Mouse (Mus musculus) liver, embryonic 11.5 days (tissue): ENCODE measurements around the gene Zfp668. TPM values are rescaled to one million over a fixed set of nuclear protein-coding genes. Genes with fewer than 3 reads are reported as not detected.

Experiments used
- ATAC-seq: fragments of 200-750 bp; cut with Nextera tagmentation; replicated peaks from 2 replicates; pipeline ENCODE4 v1.8.0; 2017; ENCODE audit warnings: moderate number of reproducible peaks, mild to moderate bottlenecking, moderate TSS enrichment, moderate library complexity; ENCODE audit not compliant: low FRiP score
- DNase-seq: peaks from one replicate; pipeline ENCODE4 v3.0.0-alpha.2; 2017; ENCODE audit warnings: low spot score
- H3K27ac ChIP-seq: fragments of 300-500 bp; sonication (generic); 2 replicates; pipeline ENCODE4 v1.5.1; 2014; ENCODE audit warnings: mild to moderate bottlenecking, low read depth, low read length, control low read depth
- H3K27me3 ChIP-seq: fragments of 300-500 bp; sonication (generic); replicated peaks from 2 replicates; pipeline ENCODE4 v1.6.1; 2014; ENCODE audit warnings: low read length, mixed read lengths; ENCODE audit not compliant: control insufficient read depth, insufficient read depth
- H3K36me3 ChIP-seq: fragments of 300-500 bp; sonication (generic); 2 replicates; pipeline ENCODE4 v1.6.1; 2014; ENCODE audit warnings: mild to moderate bottlenecking, low read length, moderate library complexity, mixed read lengths; ENCODE audit not compliant: control insufficient read depth, insufficient read depth
- H3K4me1 ChIP-seq: fragments of 300-500 bp; sonication (generic); replicated peaks from 2 replicates; pipeline ENCODE4 v1.6.1; 2014; ENCODE audit warnings: low read length, mixed read lengths; ENCODE audit not compliant: control insufficient read depth, insufficient read depth
- H3K4me2 ChIP-seq: fragments of 300-500 bp; sonication (generic); 2 replicates; pipeline ENCODE4 v1.6.1; 2014; ENCODE audit warnings: mild to moderate bottlenecking, control low read depth, moderate library complexity
- H3K4me3 ChIP-seq: fragments of 300-500 bp; sonication (generic); 2 replicates; pipeline ENCODE4 v1.5.1; 2014; ENCODE audit warnings: low read depth, low read length, control low read depth
- H3K9ac ChIP-seq: fragments of 300-500 bp; sonication (generic); 2 replicates; pipeline ENCODE4 v1.6.1; 2014; ENCODE audit warnings: low read depth, low read length, control low read depth
- H3K9me3 ChIP-seq: fragments of 300-500 bp; sonication (generic); 2 replicates; pipeline ENCODE4 v1.6.1; 2016; ENCODE audit warnings: low read length, inconsistent platforms, mixed read lengths; ENCODE audit not compliant: control insufficient read depth
- whole genome bisulfite sequencing: fragments of 180-500 bp; shearing (Covaris S2); extraction: QIAGEN DNeasy Blood & Tissue Kit; methylation state at CpG from one replicate; pipeline ENCODE4 v1.1.7; 2014; 5-methylcytosine and 5-hydroxymethylcytosine counted together
- polyA plus RNA-seq: library from polyadenylated mRNA; unstranded; fragments of >200 nt; fragmentation: Nextera tagmentation; extraction: Ambion mirVana; gene quantifications from 2 replicates; pipeline ENCODE4 v1.2.1, GENCODE M21; 2014

Gene Zfp668
- polyA plus RNA-seq, 1 experiment from 2014 or later, result 15.9 TPM

DNA sequence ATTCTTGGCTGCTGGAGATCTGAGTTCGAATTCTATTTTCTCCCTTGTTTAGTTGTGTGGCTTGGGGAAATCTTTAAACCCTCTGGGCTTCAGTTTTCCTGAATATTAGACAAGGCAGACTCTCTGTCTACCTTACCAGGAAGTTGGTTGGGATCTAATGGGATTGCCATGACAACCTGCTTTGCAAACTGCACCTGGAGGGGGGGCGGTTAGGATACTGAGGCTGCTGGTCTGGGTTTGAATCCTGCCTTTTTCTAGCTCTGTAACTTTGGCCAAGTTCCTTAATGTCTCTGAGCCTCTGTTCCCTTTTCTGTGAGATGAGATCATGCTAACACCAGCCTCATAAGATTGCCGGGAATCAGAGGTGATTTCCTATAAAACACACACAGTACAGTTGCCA lies 54.1 kb downstream of the Zfp668 start:
- no peak for ATAC-seq
- no peak overlapping the region for H3K27ac ChIP-seq
- WGBS, result 80% methylated on average over 3 of the region's 3 CpGs

GRCm38 (mm10) chr7:127820836-127821509 lies 55.7 kb downstream of the Zfp668 start:
- H3K27ac ChIP-seq, result peak overlapping the region; percentile 45; the same call in 1 of the 2 replicates

More for the DNA sequence above, 54.1 kb downstream of the Zfp668 start:
- H3K9ac ChIP-seq, result no peak overlapping the region
- no peak for DNase-seq
- 0 out of 2 replicates have a peak, but pooled peaks cover 6% of the 10 kb centered on the region for H3K4me1 ChIP-seq
- no peaks in the 10 kb centered on the region for H3K36me3 ChIP-seq
- no peak overlapping the region for H3K4me3 ChIP-seq
- no peaks in the 10 kb centered on the region for H3K27me3 ChIP-seq
- H3K9me3 ChIP-seq, result no peaks in the 10 kb centered on the region
- no peak overlapping the region for H3K4me2 ChIP-seq

DNA sequence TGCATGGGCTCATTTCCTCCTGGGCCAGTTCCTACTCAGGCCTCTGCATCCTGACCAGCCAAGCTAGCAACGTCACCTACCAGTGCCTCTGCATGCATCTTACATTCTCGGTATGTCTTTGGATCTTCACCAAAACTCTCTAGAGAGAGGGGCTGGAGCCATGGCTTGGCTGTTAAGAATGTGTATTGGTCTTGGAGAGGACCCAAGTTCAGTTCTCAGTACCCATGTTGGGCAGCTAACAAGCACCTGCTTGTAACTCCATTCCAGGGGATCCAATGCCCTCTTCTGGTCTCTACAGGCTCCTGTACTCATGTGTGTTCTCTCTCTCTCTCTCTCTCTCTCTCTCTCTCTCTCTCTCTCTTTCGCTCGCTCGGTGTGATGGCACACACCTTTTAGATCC lies 58.9 kb downstream of the Zfp668 start:
- Histone ChIP-seq H3K4me2 (no peak overlapping the region), H3K4me3 (no peak overlapping the region), H3K27ac (no peak overlapping the region), H3K36me3 (no peaks in the 10 kb centered on the region), H3K9me3 (no peaks in the 10 kb centered on the region), H3K4me1 (peaks cover 29% of the 10 kb centered on the region), H3K9ac (no peak overlapping the region), H3K27me3 (no peaks in the 10 kb centered on the region)
- WGBS, result 86% methylated on average over 5 of the region's 5 CpGs
- no peak for DNase-seq
- ATAC-seq, result no peak

More at GRCm38 (mm10) chr7:127820836-127821509, 55.7 kb downstream of the Zfp668 start:
- Histone ChIP-seq H3K27me3 (no peaks in the 10 kb centered on the region), H3K4me3 (no peak overlapping the region), H3K4me2 (no peak overlapping the region), H3K9ac (no peak overlapping the region), H3K4me1 (peaks cover 11% of the 10 kb centered on the region), H3K9me3 (no peaks in the 10 kb centered on the region), H3K36me3 (no peaks in the 10 kb centered on the region)
- DNase-seq, result no peak
- ATAC-seq, result no peak
- WGBS, result 53% methylated on average over 13 of the region's 13 CpGs

- WGBS, result 73% methylated on average over 7 of the region's 7 CpGs
- H3K27me3 ChIP-seq, result no peaks in the 10 kb centered on the region
These were observed 59.6 kb downstream of the Zfp668 start for GRCm38 (mm10) chr7:127817053-127817452.

GRCm38 (mm10) chr7:127815954-127816821 lies 60.4 kb downstream of the Zfp668 start:
- DNase-seq, result no peak
- Histone ChIP-seq H3K4me3 (no peak overlapping the region), H3K36me3 (no peaks in the 10 kb centered on the region), H3K9ac (peak overlapping the region; percentile 17), H3K27me3 (no peaks in the 10 kb centered on the region), H3K4me1 (peaks cover 27% of the 10 kb centered on the region), H3K9me3 (no peaks in the 10 kb centered on the region), H3K27ac (no peak overlapping the region), H3K4me2 (no peak overlapping the region)
- 60% methylated on average over 15 of the region's 15 CpGs for WGBS
- peak; percentile 58 for ATAC-seq

More at GRCm38 (mm10) chr7:127817053-127817452, 59.6 kb downstream of the Zfp668 start:
- Histone ChIP-seq H3K9ac (no peak overlapping the region), H3K9me3 (no peaks in the 10 kb centered on the region), H3K27ac (no peak overlapping the region), H3K4me3 (no peak overlapping the region), H3K4me1 (peaks cover 29% of the 10 kb centered on the region), H3K4me2 (no peak overlapping the region), H3K36me3 (no peaks in the 10 kb centered on the region)
- DNase-seq (no peak), ATAC-seq (no peak)

DNA sequence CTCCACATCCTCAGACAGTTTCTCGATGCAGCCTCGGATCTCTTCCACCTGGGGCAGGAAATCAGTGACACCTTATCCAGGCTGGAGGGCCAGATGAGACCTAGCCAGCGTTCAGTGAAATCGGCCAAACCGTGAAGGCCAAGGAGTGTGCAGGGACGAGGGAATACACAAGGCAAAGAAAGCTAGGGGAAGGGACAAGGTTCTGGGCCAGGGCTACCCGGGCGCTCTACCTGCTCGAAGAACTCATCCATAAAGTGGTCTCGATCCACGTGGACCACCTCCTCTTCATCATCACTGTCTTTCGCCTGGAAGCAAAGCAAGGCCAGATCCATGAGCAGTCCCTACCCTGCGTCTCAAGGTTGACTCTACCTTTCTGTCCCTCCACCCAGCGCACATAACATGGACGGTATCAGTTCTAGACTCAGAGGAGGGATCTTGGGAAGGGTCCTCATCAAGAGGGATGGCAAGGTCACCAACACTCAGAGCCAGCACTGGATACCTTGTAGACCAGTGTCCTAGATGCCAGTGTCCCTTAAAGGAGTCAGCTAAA lies 61.4 kb downstream of the Zfp668 start:
- ATAC-seq, result no peak

DNA sequence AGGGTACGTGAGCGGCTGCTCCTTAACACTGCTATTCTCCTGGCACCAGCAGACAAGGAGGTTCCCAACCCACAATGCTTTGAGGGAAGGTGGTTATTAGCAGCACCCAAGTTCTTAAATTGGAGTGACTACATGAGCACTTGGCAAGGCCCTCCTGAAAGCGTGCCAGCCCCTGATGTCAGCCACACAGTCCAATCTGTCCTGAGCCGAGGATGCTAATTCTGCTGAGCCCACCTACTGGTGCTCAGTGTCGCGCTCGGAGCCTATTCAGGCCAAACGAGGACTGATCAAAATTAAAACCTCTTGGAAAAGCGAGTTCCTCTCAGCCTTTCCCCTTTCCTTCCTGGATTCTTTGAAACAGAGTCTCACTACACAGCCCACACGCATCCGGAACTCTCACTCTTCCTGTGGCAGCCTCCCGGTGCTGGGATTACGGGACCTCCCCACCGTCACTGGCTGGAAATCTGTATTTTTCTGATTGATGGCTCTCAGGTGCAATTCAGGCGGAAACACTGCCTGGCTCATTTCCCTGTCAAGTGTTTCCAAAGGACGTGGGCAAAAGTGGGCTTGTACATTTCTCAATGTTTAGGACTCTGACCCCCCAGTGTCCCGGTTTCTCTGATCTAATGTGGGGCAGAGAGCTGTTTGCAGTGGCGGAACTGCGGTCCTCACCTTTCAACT lies 62.2 kb downstream of the Zfp668 start:
- ATAC-seq (no peak), DNase-seq (no peak)
- H3K27me3 ChIP-seq, result no peaks in the 10 kb centered on the region
- no peaks in the 10 kb centered on the region for H3K36me3 ChIP-seq
- no peak overlapping the region for H3K9ac ChIP-seq
- H3K4me1 ChIP-seq, result peaks cover 26% of the 10 kb centered on the region
- no peaks in the 10 kb centered on the region for H3K9me3 ChIP-seq
- no peak overlapping the region for H3K4me3 ChIP-seq
- H3K4me2 ChIP-seq, result no peak overlapping the region
- H3K27ac ChIP-seq, result peak overlapping the region; percentile 68
- 74% methylated on average over 19 of the region's 19 CpGs for WGBS

More for the DNA sequence above, 61.4 kb downstream of the Zfp668 start:
- Histone ChIP-seq H3K9ac (no peak overlapping the region), H3K27me3 (no peaks in the 10 kb centered on the region), H3K4me2 (no peak overlapping the region), H3K9me3 (no peaks in the 10 kb centered on the region), H3K36me3 (no peaks in the 10 kb centered on the region), H3K27ac (peak overlapping the region; percentile 68), H3K4me3 (no peak overlapping the region), H3K4me1 (peaks cover 26% of the 10 kb centered on the region)
- DNase-seq, result no peak
- 82% methylated on average over 15 of the region's 15 CpGs for WGBS

DNA sequence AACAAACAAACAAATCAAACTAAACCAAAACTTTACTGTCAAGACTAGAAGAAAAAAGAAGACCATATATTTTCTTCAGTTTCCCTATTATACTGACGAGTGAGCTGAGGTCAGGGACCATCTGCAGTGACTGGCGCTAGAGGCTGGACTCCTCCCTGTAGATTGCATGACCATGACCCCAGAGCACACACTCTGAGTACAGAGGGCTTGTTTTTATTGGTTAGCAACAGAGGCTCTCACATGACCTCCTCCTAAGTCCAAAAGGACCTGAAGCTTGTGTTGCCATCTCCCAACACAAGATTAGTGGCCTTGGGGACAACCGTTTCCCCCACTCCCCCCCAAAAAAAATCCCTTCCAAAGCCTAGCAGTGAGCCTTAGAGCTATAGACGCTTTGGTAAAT lies 62.8 kb downstream of the Zfp668 start:
- WGBS, result 65% methylated on average over 4 of the region's 4 CpGs
- H3K36me3 ChIP-seq, result no peaks in the 10 kb centered on the region
- no peaks in the 10 kb centered on the region for H3K9me3 ChIP-seq
- no peaks in the 10 kb centered on the region for H3K27me3 ChIP-seq
- no peak overlapping the region for H3K4me2 ChIP-seq
- ATAC-seq, result no peak
- peaks cover 26% of the 10 kb centered on the region for H3K4me1 ChIP-seq
- no peak for DNase-seq
- H3K4me3 ChIP-seq, result no peak overlapping the region
- no peak overlapping the region for H3K9ac ChIP-seq
- peak overlapping the region; percentile 68; the same call in 1 of the 2 replicates for H3K27ac ChIP-seq
